Mouse (Mus musculus): Measurements from ENCODE around the gene Ankrd55. TPM values are rescaled to one million over a fixed set of nuclear protein-coding genes. Genes with fewer than 3 reads are reported as not detected.

Ankrd55 gene
- polyA plus RNA-seq, 1 experiment: 10.0 TPM

DNA sequence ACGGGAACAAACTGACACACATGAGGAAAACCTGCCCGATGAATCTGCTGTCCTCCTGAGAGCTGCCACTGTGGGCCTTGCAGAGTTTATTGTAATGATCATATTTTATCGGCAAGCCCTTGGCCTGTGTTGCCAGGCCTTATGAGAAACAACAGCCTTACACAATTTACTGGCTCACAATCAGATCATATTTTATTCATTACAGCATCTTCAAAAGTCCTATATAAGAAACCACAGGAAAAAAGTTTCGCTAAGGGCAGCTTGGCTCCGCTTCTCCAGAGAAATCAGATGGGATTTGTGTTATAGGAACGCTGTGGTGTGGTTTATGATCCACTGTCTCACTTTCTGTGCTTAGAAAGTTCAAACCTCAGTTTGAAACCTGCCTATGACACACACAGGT, 42.0 kb downstream of the Ankrd55 start:
- peaks cover 2% of the 10 kb centered on the region; the same call in 1 of the 2 replicates for H3K4me1 ChIP-seq (ENCODE audit: control insufficient read depth, insufficient read depth, low read length)
- H3K27ac ChIP-seq (ENCODE audit: control insufficient read depth, insufficient read depth, low read depth, low read length): no peak overlapping the region; the same call in 1 of the 2 replicates
- H3K36me3 ChIP-seq (ENCODE audit: control insufficient read depth, insufficient read depth, low read length): no peaks in the 10 kb centered on the region
- no peak overlapping the region for H3K4me3 ChIP-seq (ENCODE audit: control insufficient read depth, low read depth, low read length)
- TF ChIP-seq CTCF (IDR thresholded peaks at IDR 0.05; ENCODE audit: control insufficient read depth, insufficient read depth, insufficient replicate concordance, low read depth, low read length): no peak
- TF ChIP-seq POLR2A (IDR thresholded peaks at IDR 0.05; ENCODE audit: control insufficient read depth, low read depth, low read length): no peak
- H3K27me3 ChIP-seq (ENCODE audit: control insufficient read depth, insufficient read depth, low read length): no peaks in the 10 kb centered on the region

DNA sequence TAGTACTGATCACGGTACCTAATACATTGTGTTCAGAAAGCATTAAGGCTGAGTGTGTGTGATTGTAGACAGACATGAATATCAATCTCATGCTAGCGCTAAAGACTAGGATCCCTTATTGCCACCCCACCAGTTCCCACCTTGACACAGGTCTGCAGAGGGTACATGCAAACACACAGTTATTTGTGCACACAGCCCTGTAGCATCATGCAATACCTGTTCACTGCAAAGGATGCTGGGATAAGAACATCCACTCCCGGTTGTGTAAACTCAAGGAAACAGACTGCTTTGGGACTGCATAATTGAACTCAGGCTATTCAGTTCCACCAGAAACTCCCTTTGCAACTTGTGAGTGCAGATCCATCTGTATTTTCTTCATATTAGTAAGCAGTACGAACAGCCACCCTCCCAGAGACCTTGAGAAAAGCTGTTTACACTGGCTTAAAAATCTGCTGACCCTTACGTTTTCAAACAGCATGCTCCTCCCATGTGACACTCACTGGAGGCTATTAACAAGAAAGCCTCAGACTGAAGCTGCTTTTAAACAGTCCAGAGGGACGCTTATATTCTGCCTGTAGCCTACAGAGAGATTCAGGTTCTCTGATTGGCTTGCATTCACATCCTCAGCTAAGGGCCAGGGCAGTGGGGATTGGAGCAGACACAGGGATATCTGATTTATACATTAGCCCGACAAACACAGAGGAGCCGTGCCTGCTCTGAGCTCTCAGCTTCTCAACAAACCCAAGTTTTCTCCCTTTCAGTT, 42.8 kb downstream of the Ankrd55 start:
- Histone ChIP-seq H3K27ac (ENCODE audit: control insufficient read depth, insufficient read depth, low read depth, low read length) (peak overlapping the region; percentile 37; the same call in 1 of the 2 replicates), H3K36me3 (ENCODE audit: control insufficient read depth, insufficient read depth, low read length) (no peaks in the 10 kb centered on the region), H3K27me3 (ENCODE audit: control insufficient read depth, insufficient read depth, low read length) (no peaks in the 10 kb centered on the region), H3K4me3 (ENCODE audit: control insufficient read depth, low read depth, low read length) (no peak overlapping the region), H3K4me1 (ENCODE audit: control insufficient read depth, insufficient read depth, low read length) (peaks cover 2% of the 10 kb centered on the region; the same call in 1 of the 2 replicates)
- TF ChIP-seq POLR2A (IDR thresholded peaks at IDR 0.05; ENCODE audit: control insufficient read depth, low read depth, low read length): no peak

DNA sequence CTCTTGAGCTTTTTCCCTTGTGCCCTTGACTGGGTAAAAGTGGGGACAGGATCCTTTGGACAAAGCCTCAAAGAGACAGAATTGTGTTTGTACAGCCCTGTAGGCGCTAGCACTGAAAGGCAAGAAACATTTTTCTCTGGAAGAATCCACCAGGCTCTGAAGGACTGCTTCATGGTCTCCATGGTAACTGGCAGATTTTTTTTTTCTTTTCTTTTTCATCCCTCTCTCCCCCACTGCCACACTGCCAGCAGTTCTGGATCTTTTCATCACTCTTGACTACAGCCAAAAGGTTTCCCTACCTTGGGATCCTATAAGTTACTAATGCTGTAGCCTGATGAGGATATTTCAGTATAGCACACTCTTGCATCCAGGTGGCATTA, 43.4 kb downstream of the Ankrd55 start:
- Histone ChIP-seq H3K4me3 (ENCODE audit: control insufficient read depth, low read depth, low read length) (no peak overlapping the region), H3K27me3 (ENCODE audit: control insufficient read depth, insufficient read depth, low read length) (no peaks in the 10 kb centered on the region), H3K27ac (ENCODE audit: control insufficient read depth, insufficient read depth, low read depth, low read length) (peak overlapping the region; percentile 37; the same call in 1 of the 2 replicates), H3K36me3 (ENCODE audit: control insufficient read depth, insufficient read depth, low read length) (no peaks in the 10 kb centered on the region), H3K4me1 (ENCODE audit: control insufficient read depth, insufficient read depth, low read length) (peaks cover 2% of the 10 kb centered on the region; the same call in 1 of the 2 replicates)
- no peak for TF ChIP-seq POLR2A (IDR thresholded peaks at IDR 0.05; ENCODE audit: control insufficient read depth, low read depth, low read length)
- no peak for TF ChIP-seq CTCF (IDR thresholded peaks at IDR 0.05; ENCODE audit: control insufficient read depth, insufficient read depth, insufficient replicate concordance, low read depth, low read length)

DNA sequence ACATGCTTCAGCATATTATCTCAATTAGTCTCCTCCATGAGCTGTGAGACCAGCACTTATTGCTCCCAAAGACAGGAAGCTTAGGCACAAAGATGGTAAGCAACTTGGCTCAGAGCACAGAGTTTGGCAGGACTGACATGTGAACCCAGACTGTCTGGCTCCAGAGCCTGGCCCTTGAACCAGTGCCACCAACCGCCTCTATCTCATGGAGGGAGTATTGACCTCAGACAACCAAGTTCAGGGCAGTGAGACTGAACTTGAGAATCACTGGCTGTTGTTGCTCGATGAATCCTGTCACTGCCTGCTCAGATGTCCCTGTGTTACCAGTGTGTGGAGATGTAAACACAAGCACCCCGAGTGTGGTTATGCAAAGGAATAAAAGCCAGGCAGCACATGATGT, 47.3 kb downstream of the Ankrd55 start:
- no peak overlapping the region for H3K27ac ChIP-seq (ENCODE audit: control insufficient read depth, insufficient read depth, low read depth, low read length)
- TF ChIP-seq CTCF (IDR thresholded peaks at IDR 0.05; ENCODE audit: control insufficient read depth, insufficient read depth, insufficient replicate concordance, low read depth, low read length): no peak
- TF ChIP-seq POLR2A (IDR thresholded peaks at IDR 0.05; ENCODE audit: control insufficient read depth, low read depth, low read length): no peak
- no peaks in the 10 kb centered on the region for H3K27me3 ChIP-seq (ENCODE audit: control insufficient read depth, insufficient read depth, low read length)
- no peak overlapping the region for H3K4me3 ChIP-seq (ENCODE audit: control insufficient read depth, low read depth, low read length)
- H3K36me3 ChIP-seq (ENCODE audit: control insufficient read depth, insufficient read depth, low read length): no peaks in the 10 kb centered on the region
- H3K4me1 ChIP-seq (ENCODE audit: control insufficient read depth, insufficient read depth, low read length): peaks cover 2% of the 10 kb centered on the region; the same call in 1 of the 2 replicates

DNA sequence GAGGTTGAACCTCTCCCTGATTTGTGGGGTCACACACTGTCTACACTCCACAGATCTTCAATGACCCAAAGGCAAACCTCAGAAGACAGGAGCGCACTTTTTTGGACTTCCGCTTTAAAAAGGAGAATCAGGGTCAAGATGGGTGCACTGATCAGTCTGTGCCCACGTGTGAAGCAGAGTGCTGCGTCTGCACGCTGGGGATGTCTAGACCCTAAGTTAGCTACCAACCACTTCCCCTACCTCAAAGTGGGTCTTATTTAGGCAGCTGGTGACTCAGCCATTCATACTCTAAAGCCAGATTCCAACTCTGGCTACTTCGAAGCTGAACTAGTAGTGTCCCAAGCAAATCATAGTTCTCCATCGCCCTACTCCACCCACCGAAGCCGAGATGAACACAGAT, 48.9 kb downstream of the Ankrd55 start:
- Histone ChIP-seq H3K27ac (ENCODE audit: control insufficient read depth, insufficient read depth, low read depth, low read length) (no peak overlapping the region), H3K4me1 (ENCODE audit: control insufficient read depth, insufficient read depth, low read length) (no peaks in the 10 kb centered on the region), H3K36me3 (ENCODE audit: control insufficient read depth, insufficient read depth, low read length) (no peaks in the 10 kb centered on the region), H3K27me3 (ENCODE audit: control insufficient read depth, insufficient read depth, low read length) (no peaks in the 10 kb centered on the region), H3K4me3 (ENCODE audit: control insufficient read depth, low read depth, low read length) (no peak overlapping the region)
- TF ChIP-seq POLR2A (IDR thresholded peaks at IDR 0.05; ENCODE audit: control insufficient read depth, low read depth, low read length): no peak
- TF ChIP-seq CTCF (IDR thresholded peaks at IDR 0.05; ENCODE audit: control insufficient read depth, insufficient read depth, insufficient replicate concordance, low read depth, low read length): no peak

DNA sequence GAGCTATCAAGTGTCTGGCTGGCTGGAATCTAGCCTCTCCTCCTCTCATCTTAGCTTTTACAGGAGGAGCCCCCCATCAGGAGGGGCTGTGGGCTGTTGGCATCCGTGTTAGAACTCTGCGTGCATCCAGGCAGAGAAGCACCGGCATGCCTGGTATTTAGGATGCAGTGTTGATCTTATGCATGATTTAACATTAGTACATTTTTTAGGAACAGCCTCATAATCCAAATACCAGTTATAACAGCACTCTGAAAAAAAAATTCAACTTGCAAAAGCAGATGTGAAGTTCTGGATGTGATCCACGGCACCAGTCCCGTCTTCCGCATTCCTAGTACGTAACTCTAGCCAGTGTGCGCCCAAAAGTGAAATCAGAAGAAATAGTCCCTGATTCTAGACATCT, 52.0 kb downstream of the Ankrd55 start:
- no peaks in the 10 kb centered on the region for H3K4me1 ChIP-seq (ENCODE audit: control insufficient read depth, insufficient read depth, low read length)
- H3K4me3 ChIP-seq (ENCODE audit: control insufficient read depth, low read depth, low read length): no peak overlapping the region
- no peaks in the 10 kb centered on the region for H3K36me3 ChIP-seq (ENCODE audit: control insufficient read depth, insufficient read depth, low read length)
- no peaks in the 10 kb centered on the region for H3K27me3 ChIP-seq (ENCODE audit: control insufficient read depth, insufficient read depth, low read length)
- TF ChIP-seq POLR2A (IDR thresholded peaks at IDR 0.05; ENCODE audit: control insufficient read depth, low read depth, low read length): no peak
- TF ChIP-seq CTCF (IDR thresholded peaks at IDR 0.05; ENCODE audit: control insufficient read depth, insufficient read depth, insufficient replicate concordance, low read depth, low read length): no peak
- H3K27ac ChIP-seq (ENCODE audit: control insufficient read depth, insufficient read depth, low read depth, low read length): no peak overlapping the region

DNA sequence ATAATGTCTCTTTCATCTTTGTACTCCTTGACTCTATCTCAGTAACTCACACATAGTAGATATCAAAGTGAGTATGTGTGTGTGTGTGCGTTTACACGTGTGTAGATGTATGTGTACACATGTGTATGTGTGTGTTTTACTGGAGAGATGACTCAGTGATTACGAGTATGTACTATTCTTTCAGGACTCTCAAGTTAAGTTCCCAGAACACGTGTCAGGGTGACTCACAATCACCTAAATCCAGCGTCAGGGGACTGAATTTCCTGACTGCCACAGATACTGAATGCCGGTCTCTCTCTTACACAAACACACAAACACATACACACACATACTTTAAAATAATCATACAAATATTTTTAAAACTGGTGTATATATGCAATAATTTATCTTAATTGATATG, 52.5 kb downstream of the Ankrd55 start:
- peaks cover under 1% of the 10 kb centered on the region for H3K4me1 ChIP-seq (ENCODE audit: control insufficient read depth, insufficient read depth, low read length)
- H3K27me3 ChIP-seq (ENCODE audit: control insufficient read depth, insufficient read depth, low read length): no peaks in the 10 kb centered on the region
- no peak overlapping the region for H3K4me3 ChIP-seq (ENCODE audit: control insufficient read depth, low read depth, low read length)
- H3K27ac ChIP-seq (ENCODE audit: control insufficient read depth, insufficient read depth, low read depth, low read length): no peak overlapping the region
- TF ChIP-seq CTCF (IDR thresholded peaks at IDR 0.05; ENCODE audit: control insufficient read depth, insufficient read depth, insufficient replicate concordance, low read depth, low read length) (no peak), POLR2A (IDR thresholded peaks at IDR 0.05; ENCODE audit: control insufficient read depth, low read depth, low read length) (no peak)
- no peaks in the 10 kb centered on the region for H3K36me3 ChIP-seq (ENCODE audit: control insufficient read depth, insufficient read depth, low read length)

Measured in testis, adult 2 months (tissue).